Mouse (Mus musculus): ENCODE data around the gene Gpi1. TPM values are rescaled to one million over a fixed set of nuclear protein-coding genes. Genes with fewer than 3 reads are reported as not detected.
"Not testable (repeated sequence)": the region's sequence is repeated elsewhere in the genome, so short reads cannot be mapped to it uniquely, and the experiment has no call there.

Gpi1 gene
- polyA plus RNA-seq, 1 experiment = 269 TPM

- DNase-seq (ENCODE audit: low read depth) = no peak
Measured at GRCm38 (mm10) chr7:34183794-34184193, 46.3 kb downstream of the Gpi1 start.

- DNase-seq (ENCODE audit: low read depth) = peak; percentile 57
Measured at GRCm38 (mm10) chr7:34183356-34183755, 46.8 kb downstream of the Gpi1 start.

GRCm38 (mm10) chr7:34176241-34176640, 53.9 kb downstream of the Gpi1 start:
- DNase-seq (ENCODE audit: low read depth) = not testable (repeated sequence)

- DNase-seq (ENCODE audit: low read depth) = no peak
Measured at GRCm38 (mm10) chr7:34172251-34172650, 57.9 kb downstream of the Gpi1 start.

GRCm38 (mm10) chr7:34169454-34169853, 60.7 kb downstream of the Gpi1 start, which contains the start of gene Uba2:
TSS of gene Uba2 (minus strand) at chr7:34169599.
- no peak for DNase-seq (ENCODE audit: low read depth)

- no peak for DNase-seq (ENCODE audit: low read depth)
Measured at GRCm38 (mm10) chr7:34168470-34169251, 61.5 kb downstream of the Gpi1 start.

GRCm38 (mm10) chr7:34167766-34168469, 62.2 kb downstream of the Gpi1 start:
- no peak for DNase-seq (ENCODE audit: low read depth)

GRCm38 (mm10) chr7:34166850-34167249, 63.3 kb downstream of the Gpi1 start:
- no peak for DNase-seq (ENCODE audit: low read depth)

- DNase-seq (ENCODE audit: low read depth) = no peak
Measured at GRCm38 (mm10) chr7:34165999-34166398, 64.1 kb downstream of the Gpi1 start.

GRCm38 (mm10) chr7:34164671-34165070, 65.5 kb downstream of the Gpi1 start:
- no peak for DNase-seq (ENCODE audit: low read depth)

GRCm38 (mm10) chr7:34159167-34159566, 71.0 kb downstream of the Gpi1 start:
- no peak for DNase-seq (ENCODE audit: low read depth)

- no peak for DNase-seq (ENCODE audit: low read depth)
Measured at GRCm38 (mm10) chr7:34157994-34158393, 72.1 kb downstream of the Gpi1 start.

Other genes starting within 250 kb of the Gpi1 start
- gene Scgb2b27, start 216.4 kb downstream of the Gpi1 start, polyA plus RNA-seq (2012; rRNA removed) = not detected in 2 replicates
- not detected in 2 replicates for gene Scgb1b27, start 208.9 kb downstream of the Gpi1 start, polyA plus RNA-seq (2012; rRNA removed)
- not detected in 2 replicates for gene Scgb1b30, start 134.9 kb downstream of the Gpi1 start, polyA plus RNA-seq (2012; rRNA removed)
- gene Wtip, start 97.1 kb downstream of the Gpi1 start, polyA plus RNA-seq (2012; rRNA removed) = 20.1 and 22.8 TPM in 2 replicates
- gene Uba2, start 60.7 kb downstream of the Gpi1 start, polyA plus RNA-seq (2012; rRNA removed) = 57.4 and 57.5 TPM in 2 replicates
- gene Pdcd2l, start 33.7 kb downstream of the Gpi1 start, polyA plus RNA-seq (2012; rRNA removed) = 23.9 and 29.4 TPM in 2 replicates
- not detected in 2 replicates for gene Gm6096, start 20.7 kb upstream of the Gpi1 start, polyA plus RNA-seq (2012; rRNA removed)
- 33.8 and 35.0 TPM in 2 replicates for gene 4931406P16Rik, start 83.2 kb upstream of the Gpi1 start, polyA plus RNA-seq (2012; rRNA removed)
- 64.5 and 81.4 TPM in 2 replicates for gene Lsm14a, start 163.0 kb upstream of the Gpi1 start, polyA plus RNA-seq (2012; rRNA removed)